Mouse (Mus musculus): Measurements from ENCODE around the gene Krt71. TPM values are rescaled to one million over a fixed set of nuclear protein-coding genes. Genes with fewer than 3 reads are reported as not detected.

The Krt71 gene
- polyA plus RNA-seq, 1 experiment from 2014 or later, result 0.25 TPM

- 80% methylated on average over 5 of the region's 5 CpGs for WGBS
- Histone ChIP-seq H3K27me3 (ENCODE audit: control insufficient read depth, insufficient read depth, low read length) (no peaks in the 10 kb centered on the region), H3K27ac (replicated peaks; ENCODE audit: low read depth, low read length) (no peak overlapping the region), H3K9me3 (ENCODE audit: control insufficient read depth, low read length) (no peaks in the 10 kb centered on the region), H3K9ac (replicated peaks; ENCODE audit: low read length) (no peak overlapping the region), H3K36me3 (ENCODE audit: control insufficient read depth, insufficient read depth, low read length) (no peaks in the 10 kb centered on the region), H3K4me3 (replicated peaks; ENCODE audit: low read depth, low read length) (no peak overlapping the region), H3K4me2 (ENCODE audit: low read length) (no peak overlapping the region), H3K4me1 (ENCODE audit: control insufficient read depth, insufficient read depth, low read length) (no peaks in the 10 kb centered on the region)
- ATAC-seq (ENCODE audit: low FRiP score, low TSS enrichment) (no peak), DNase-seq (no peak)
Observed at GRCm38 (mm10) chr15:101724686-101725085, 18.2 kb downstream of the Krt71 start.

GRCm38 (mm10) chr15:101715831-101716230, 27.1 kb downstream of the Krt71 start:
- ATAC-seq (ENCODE audit: low FRiP score, low TSS enrichment) (no peak), DNase-seq (no peak)
- Histone ChIP-seq H3K27ac (replicated peaks; ENCODE audit: low read depth, low read length) (no peak overlapping the region), H3K9ac (replicated peaks; ENCODE audit: low read length) (no peak overlapping the region), H3K4me2 (ENCODE audit: low read length) (no peak overlapping the region), H3K4me3 (replicated peaks; ENCODE audit: low read depth, low read length) (no peak overlapping the region), H3K9me3 (ENCODE audit: control insufficient read depth, low read length) (no peaks in the 10 kb centered on the region), H3K36me3 (ENCODE audit: control insufficient read depth, insufficient read depth, low read length) (no peaks in the 10 kb centered on the region), H3K4me1 (ENCODE audit: control insufficient read depth, insufficient read depth, low read length) (no peaks in the 10 kb centered on the region), H3K27me3 (ENCODE audit: control insufficient read depth, insufficient read depth, low read length) (no peaks in the 10 kb centered on the region)
- WGBS, result 70% methylated on average over 3 of the region's 3 CpGs

GRCm38 (mm10) chr15:101714356-101714755, 28.6 kb downstream of the Krt71 start:
- Histone ChIP-seq H3K4me2 (ENCODE audit: low read length) (no peak overlapping the region), H3K36me3 (ENCODE audit: control insufficient read depth, insufficient read depth, low read length) (no peaks in the 10 kb centered on the region), H3K27me3 (ENCODE audit: control insufficient read depth, insufficient read depth, low read length) (no peaks in the 10 kb centered on the region), H3K27ac (replicated peaks; ENCODE audit: low read depth, low read length) (no peak overlapping the region), H3K4me1 (ENCODE audit: control insufficient read depth, insufficient read depth, low read length) (no peaks in the 10 kb centered on the region), H3K4me3 (replicated peaks; ENCODE audit: low read depth, low read length) (no peak overlapping the region), H3K9ac (replicated peaks; ENCODE audit: low read length) (no peak overlapping the region), H3K9me3 (ENCODE audit: control insufficient read depth, low read length) (no peaks in the 10 kb centered on the region)
- 91% methylated on average over 5 of the region's 5 CpGs for WGBS
- no peak for ATAC-seq (ENCODE audit: low FRiP score, low TSS enrichment)
- no peak for DNase-seq

- no peaks in the 10 kb centered on the region for H3K36me3 ChIP-seq (ENCODE audit: control insufficient read depth, insufficient read depth, low read length)
- no peak for DNase-seq
- H3K27ac ChIP-seq (replicated peaks; ENCODE audit: low read depth, low read length), result no peak overlapping the region
- no peak overlapping the region for H3K4me3 ChIP-seq (replicated peaks; ENCODE audit: low read depth, low read length)
- ATAC-seq (ENCODE audit: low FRiP score, low TSS enrichment), result no peak
- no peaks in the 10 kb centered on the region for H3K9me3 ChIP-seq (ENCODE audit: control insufficient read depth, low read length)
- WGBS, result 80% methylated on average over 8 of the region's 8 CpGs
- no peak overlapping the region for H3K9ac ChIP-seq (replicated peaks; ENCODE audit: low read length)
- no peaks in the 10 kb centered on the region for H3K27me3 ChIP-seq (ENCODE audit: control insufficient read depth, insufficient read depth, low read length)
- H3K4me1 ChIP-seq (ENCODE audit: control insufficient read depth, insufficient read depth, low read length), result no peaks in the 10 kb centered on the region
- H3K4me2 ChIP-seq (ENCODE audit: low read length), result no peak overlapping the region
Observed at GRCm38 (mm10) chr15:101713731-101714130, 29.2 kb downstream of the Krt71 start.

- no peak for ATAC-seq (ENCODE audit: low FRiP score, low TSS enrichment)
Observed at GRCm38 (mm10) chr15:101712720-101713119, 30.2 kb downstream of the Krt71 start, which contains the start of gene Krt5. TSS of gene Krt5 (minus strand) at chr15:101712898.

GRCm38 (mm10) chr15:101708683-101709082, 34.2 kb downstream of the Krt71 start:
- Histone ChIP-seq H3K4me1 (ENCODE audit: control insufficient read depth, insufficient read depth, low read length) (no peaks in the 10 kb centered on the region), H3K27ac (replicated peaks; ENCODE audit: low read depth, low read length) (no peak overlapping the region), H3K4me2 (ENCODE audit: low read length) (no peak overlapping the region), H3K27me3 (ENCODE audit: control insufficient read depth, insufficient read depth, low read length) (no peaks in the 10 kb centered on the region), H3K36me3 (ENCODE audit: control insufficient read depth, insufficient read depth, low read length) (no peaks in the 10 kb centered on the region), H3K4me3 (replicated peaks; ENCODE audit: low read depth, low read length) (no peak overlapping the region), H3K9me3 (ENCODE audit: control insufficient read depth, low read length) (no peaks in the 10 kb centered on the region), H3K9ac (replicated peaks; ENCODE audit: low read length) (no peak overlapping the region)
- DNase-seq (no peak), ATAC-seq (ENCODE audit: low FRiP score, low TSS enrichment) (no peak)
- WGBS, result 62% methylated on average over 11 of the region's 11 CpGs

More at GRCm38 (mm10) chr15:101712720-101713119, 30.2 kb downstream of the Krt71 start, which contains the start of gene Krt5:
- Histone ChIP-seq H3K4me3 (replicated peaks; ENCODE audit: low read depth, low read length) (no peak within 1 kb of the TSS), H3K4me1 (ENCODE audit: control insufficient read depth, insufficient read depth, low read length) (no peaks in the 10 kb centered on the region), H3K36me3 (ENCODE audit: control insufficient read depth, insufficient read depth, low read length) (no peaks in the 10 kb centered on the region), H3K27me3 (ENCODE audit: control insufficient read depth, insufficient read depth, low read length) (no peaks in the 10 kb centered on the region), H3K4me2 (ENCODE audit: low read length) (no peak within 1 kb of the TSS), H3K27ac (replicated peaks; ENCODE audit: low read depth, low read length) (no peak within 1 kb of the TSS), H3K9me3 (ENCODE audit: control insufficient read depth, low read length) (no peaks in the 10 kb centered on the region), H3K9ac (replicated peaks; ENCODE audit: low read length) (no peak within 1 kb of the TSS)
- no peak for DNase-seq
- 78% methylated on average over 13 of the region's 13 CpGs for WGBS

- Histone ChIP-seq H3K9me3 (ENCODE audit: control insufficient read depth, low read length) (no peaks in the 10 kb centered on the region), H3K36me3 (ENCODE audit: control insufficient read depth, insufficient read depth, low read length) (no peaks in the 10 kb centered on the region), H3K4me1 (ENCODE audit: control insufficient read depth, insufficient read depth, low read length) (no peaks in the 10 kb centered on the region), H3K4me2 (ENCODE audit: low read length) (no peak overlapping the region), H3K27ac (replicated peaks; ENCODE audit: low read depth, low read length) (no peak overlapping the region), H3K27me3 (ENCODE audit: control insufficient read depth, insufficient read depth, low read length) (no peaks in the 10 kb centered on the region), H3K4me3 (replicated peaks; ENCODE audit: low read depth, low read length) (no peak overlapping the region), H3K9ac (replicated peaks; ENCODE audit: low read length) (no peak overlapping the region)
- no peak for DNase-seq
- WGBS, result 88% methylated on average over 9 of the region's 9 CpGs
- ATAC-seq (ENCODE audit: low FRiP score, low TSS enrichment), result no peak
Observed at GRCm38 (mm10) chr15:101707454-101707853, 35.5 kb downstream of the Krt71 start.

- ATAC-seq (ENCODE audit: low FRiP score, low TSS enrichment) (no peak), DNase-seq (peak; percentile 42)
- Histone ChIP-seq H3K4me1 (ENCODE audit: control insufficient read depth, insufficient read depth, low read length) (no peaks in the 10 kb centered on the region), H3K9me3 (ENCODE audit: control insufficient read depth, low read length) (no peaks in the 10 kb centered on the region), H3K27me3 (ENCODE audit: control insufficient read depth, insufficient read depth, low read length) (no peaks in the 10 kb centered on the region), H3K27ac (replicated peaks; ENCODE audit: low read depth, low read length) (no peak overlapping the region), H3K4me2 (ENCODE audit: low read length) (no peak overlapping the region), H3K4me3 (replicated peaks; ENCODE audit: low read depth, low read length) (no peak overlapping the region), H3K9ac (replicated peaks; ENCODE audit: low read length) (no peak overlapping the region), H3K36me3 (ENCODE audit: control insufficient read depth, insufficient read depth, low read length) (no peaks in the 10 kb centered on the region)
- 74% methylated on average over 4 of the region's 4 CpGs for WGBS
Observed at GRCm38 (mm10) chr15:101704066-101704465, 38.8 kb downstream of the Krt71 start.

GRCm38 (mm10) chr15:101702380-101702779, 40.5 kb downstream of the Krt71 start:
- ATAC-seq (ENCODE audit: low FRiP score, low TSS enrichment) (no peak), DNase-seq (no peak)
- Histone ChIP-seq H3K36me3 (ENCODE audit: control insufficient read depth, insufficient read depth, low read length) (no peaks in the 10 kb centered on the region), H3K4me2 (ENCODE audit: low read length) (no peak overlapping the region), H3K9me3 (ENCODE audit: control insufficient read depth, low read length) (no peaks in the 10 kb centered on the region), H3K9ac (replicated peaks; ENCODE audit: low read length) (no peak overlapping the region), H3K27me3 (ENCODE audit: control insufficient read depth, insufficient read depth, low read length) (no peaks in the 10 kb centered on the region), H3K4me1 (ENCODE audit: control insufficient read depth, insufficient read depth, low read length) (no peaks in the 10 kb centered on the region), H3K27ac (replicated peaks; ENCODE audit: low read depth, low read length) (no peak overlapping the region), H3K4me3 (replicated peaks; ENCODE audit: low read depth, low read length) (no peak overlapping the region)
- 13% methylated on average over 2 of the region's 2 CpGs for WGBS

All from midbrain, embryonic 14.5 days (tissue).